Mouse (Mus musculus): ENCODE measurements around the gene Ghrh. TPM values are rescaled to one million over a fixed set of nuclear protein-coding genes. Genes with fewer than 3 reads are reported as not detected.

The Ghrh gene
- polyA plus RNA-seq, 1 experiment from 2014 or later: not detected

DNA sequence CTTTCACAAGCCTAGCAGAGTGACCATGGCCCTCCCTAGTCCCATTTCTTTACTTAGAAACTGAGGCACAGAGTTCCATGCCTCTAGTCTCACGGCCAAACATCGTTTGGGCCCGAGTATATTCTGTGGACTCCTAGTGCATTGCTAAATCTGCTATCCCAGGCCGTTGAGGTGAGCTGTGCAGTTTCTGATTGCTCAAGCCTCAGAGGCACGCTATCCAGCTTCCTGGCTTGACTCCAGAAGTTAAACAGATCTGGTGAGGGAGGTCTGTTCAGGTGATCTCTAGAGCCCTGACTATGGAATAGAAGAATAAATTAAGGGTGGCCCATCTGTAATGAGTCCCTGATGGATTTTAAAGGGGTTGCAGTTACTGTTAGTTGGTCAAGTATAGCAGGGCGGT is 30.1 kb downstream of the Ghrh start:
- Histone ChIP-seq H3K27ac (peak overlapping the region; percentile 72), H3K4me1 (peaks cover 7% of the 10 kb centered on the region; the same call in 1 of the 2 replicates), H3K4me2 (no peak overlapping the region), H3K36me3 (peaks cover 87% of the 10 kb centered on the region), H3K4me3 (no peak overlapping the region), H3K9ac (no peak overlapping the region), H3K9me3 (no peaks in the 10 kb centered on the region), H3K27me3 (no peaks in the 10 kb centered on the region)
- WGBS: 84% methylated on average over 6 of the region's 6 CpGs
- ATAC-seq (ENCODE audit: borderline replicate concordance, extremely low read depth, low FRiP score, low TSS enrichment): no peak

- ATAC-seq (ENCODE audit: borderline replicate concordance, extremely low read depth, low FRiP score, low TSS enrichment): peak; percentile 61; the same call in 1 of the 2 replicates
- Histone ChIP-seq H3K4me2 (no peak overlapping the region), H3K4me1 (peaks cover 7% of the 10 kb centered on the region; the same call in 1 of the 2 replicates), H3K27ac (peak overlapping the region; percentile 72), H3K27me3 (no peaks in the 10 kb centered on the region), H3K9ac (no peak overlapping the region), H3K4me3 (no peak overlapping the region), H3K9me3 (no peaks in the 10 kb centered on the region), H3K36me3 (peaks cover 87% of the 10 kb centered on the region)
- 72% methylated on average over 14 of the region's 14 CpGs for WGBS
Measured at GRCm38 (mm10) chr2:157316358-157316933, 30.9 kb downstream of the Ghrh start.

DNA sequence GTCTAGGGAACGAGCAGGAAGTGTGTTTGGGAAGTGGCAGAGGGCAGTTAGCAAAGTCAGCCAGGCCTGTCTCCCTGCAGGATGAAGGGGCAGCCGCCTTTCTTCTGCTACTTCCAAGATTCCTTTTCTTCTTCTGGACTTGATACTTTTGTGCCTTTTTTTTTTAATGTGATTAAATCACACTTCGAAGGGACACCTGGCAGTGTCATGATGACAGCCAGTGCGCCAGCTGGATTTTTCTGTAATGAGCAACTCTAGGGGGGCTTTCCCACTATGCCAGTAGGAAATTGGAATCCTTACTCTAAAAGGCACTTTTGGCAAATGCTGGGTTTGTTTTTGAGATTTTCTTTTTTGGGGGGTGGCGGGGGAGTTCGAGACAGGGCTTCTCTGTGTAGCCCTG is 31.8 kb downstream of the Ghrh start:
- Histone ChIP-seq H3K36me3 (peaks cover 89% of the 10 kb centered on the region), H3K4me1 (peaks cover 7% of the 10 kb centered on the region; the same call in 1 of the 2 replicates), H3K9ac (no peak overlapping the region), H3K4me2 (no peak overlapping the region), H3K27ac (no peak overlapping the region), H3K27me3 (no peaks in the 10 kb centered on the region), H3K4me3 (no peak overlapping the region), H3K9me3 (no peaks in the 10 kb centered on the region)
- ATAC-seq (ENCODE audit: borderline replicate concordance, extremely low read depth, low FRiP score, low TSS enrichment): no peak
- 83% methylated on average over 6 of the region's 6 CpGs for WGBS

DNA sequence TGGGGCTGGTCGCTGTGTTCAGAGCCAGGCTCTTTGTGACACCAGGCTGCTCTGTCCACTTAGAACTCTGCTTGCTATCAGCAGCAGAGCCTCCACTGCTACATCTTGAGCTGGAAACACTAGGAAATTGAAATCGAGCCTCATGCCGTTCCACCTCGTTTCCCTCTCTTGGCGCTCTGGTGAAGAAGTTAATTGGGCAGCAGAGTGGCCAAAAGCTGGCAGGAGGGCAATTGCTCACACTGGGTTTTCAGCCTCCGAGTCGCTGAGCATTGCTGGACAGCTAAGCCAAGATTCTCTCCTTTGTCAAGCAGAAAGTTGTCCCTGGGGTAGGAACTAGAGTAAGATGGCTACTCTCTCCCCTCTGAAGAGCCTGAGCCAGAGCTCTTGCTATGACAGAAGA is 33.0 kb downstream of the Ghrh start:
- Histone ChIP-seq H3K4me3 (no peak overlapping the region), H3K27ac (no peak overlapping the region), H3K9ac (no peak overlapping the region), H3K4me1 (peaks cover 7% of the 10 kb centered on the region; the same call in 1 of the 2 replicates), H3K27me3 (no peaks in the 10 kb centered on the region), H3K9me3 (no peaks in the 10 kb centered on the region), H3K4me2 (no peak overlapping the region), H3K36me3 (peaks cover 93% of the 10 kb centered on the region)
- ATAC-seq (ENCODE audit: borderline replicate concordance, extremely low read depth, low FRiP score, low TSS enrichment): no peak
- 92% methylated on average over 7 of the region's 7 CpGs for WGBS

GRCm38 (mm10) chr2:157313718-157314117 is 33.6 kb downstream of the Ghrh start:
- Histone ChIP-seq H3K4me1 (peaks cover 10% of the 10 kb centered on the region; the same call in 1 of the 2 replicates), H3K4me3 (no peak overlapping the region), H3K27me3 (no peaks in the 10 kb centered on the region), H3K9ac (no peak overlapping the region), H3K36me3 (peaks cover 94% of the 10 kb centered on the region), H3K9me3 (no peaks in the 10 kb centered on the region), H3K27ac (no peak overlapping the region), H3K4me2 (no peak overlapping the region)
- 91% methylated on average over 3 of the region's 3 CpGs for WGBS
- no peak for ATAC-seq (ENCODE audit: borderline replicate concordance, extremely low read depth, low FRiP score, low TSS enrichment)

GRCm38 (mm10) chr2:157310963-157311637 is 36.2 kb downstream of the Ghrh start:
- no peaks in the 10 kb centered on the region for H3K27me3 ChIP-seq
- H3K27ac ChIP-seq: no peak overlapping the region
- H3K9ac ChIP-seq: no peak overlapping the region
- no peaks in the 10 kb centered on the region for H3K9me3 ChIP-seq
- H3K4me2 ChIP-seq: no peak overlapping the region
- no peak for ATAC-seq (ENCODE audit: borderline replicate concordance, extremely low read depth, low FRiP score, low TSS enrichment)
- H3K36me3 ChIP-seq: peaks cover 75% of the 10 kb centered on the region
- WGBS: 91% methylated on average over 6 of the region's 6 CpGs
- H3K4me3 ChIP-seq: no peak overlapping the region
- H3K4me1 ChIP-seq: peaks cover 9% of the 10 kb centered on the region

DNA sequence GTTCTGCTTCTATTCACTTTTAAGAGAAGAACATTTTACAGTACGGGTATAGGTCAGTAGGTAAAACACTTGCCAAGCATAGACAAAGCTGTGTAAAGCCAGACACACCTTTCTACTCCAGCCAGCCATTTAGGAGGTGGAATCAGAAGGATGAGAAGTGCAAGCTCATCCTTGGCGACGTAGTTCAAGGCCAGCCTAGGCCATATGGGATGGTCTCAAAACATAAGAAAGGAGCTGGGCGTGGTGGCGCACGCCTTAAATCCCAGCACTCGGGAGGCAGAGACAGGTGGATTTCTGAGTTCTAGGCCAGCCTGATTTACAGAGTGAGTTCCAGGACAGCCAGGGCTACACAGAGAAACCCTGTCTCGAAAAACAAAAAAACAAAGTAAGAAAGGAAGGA is 37.7 kb downstream of the Ghrh start:
- WGBS: 96% methylated on average over 8 of the region's 8 CpGs
- no peak overlapping the region for H3K9ac ChIP-seq
- no peak for ATAC-seq (ENCODE audit: borderline replicate concordance, extremely low read depth, low FRiP score, low TSS enrichment)
- peaks cover 66% of the 10 kb centered on the region for H3K36me3 ChIP-seq
- peaks cover 16% of the 10 kb centered on the region for H3K4me1 ChIP-seq
- H3K27me3 ChIP-seq: no peaks in the 10 kb centered on the region
- no peak overlapping the region for H3K4me2 ChIP-seq
- H3K4me3 ChIP-seq: no peak overlapping the region
- no peak overlapping the region for H3K27ac ChIP-seq
- H3K9me3 ChIP-seq: no peaks in the 10 kb centered on the region

- Histone ChIP-seq H3K27me3 (no peaks in the 10 kb centered on the region), H3K4me3 (no peak overlapping the region), H3K27ac (peak overlapping the region; percentile 63), H3K4me2 (no peak overlapping the region), H3K4me1 (peaks cover 16% of the 10 kb centered on the region), H3K36me3 (peaks cover 65% of the 10 kb centered on the region), H3K9me3 (no peaks in the 10 kb centered on the region), H3K9ac (no peak overlapping the region)
- ATAC-seq (ENCODE audit: borderline replicate concordance, extremely low read depth, low FRiP score, low TSS enrichment): no peak
- whole genome bisulfite sequencing: 64% methylated on average over 2 of the region's 2 CpGs
Measured at GRCm38 (mm10) chr2:157308273-157308917, 38.9 kb downstream of the Ghrh start.

- Histone ChIP-seq H3K27me3 (no peaks in the 10 kb centered on the region), H3K36me3 (peaks cover 65% of the 10 kb centered on the region), H3K9me3 (no peaks in the 10 kb centered on the region), H3K4me2 (no peak overlapping the region), H3K9ac (no peak overlapping the region), H3K4me1 (peaks cover 16% of the 10 kb centered on the region), H3K4me3 (no peak overlapping the region), H3K27ac (peak overlapping the region; percentile 63)
- WGBS: 60% methylated on average over 4 of the region's 4 CpGs
- ATAC-seq (ENCODE audit: borderline replicate concordance, extremely low read depth, low FRiP score, low TSS enrichment): peak; percentile 80
Measured at GRCm38 (mm10) chr2:157307715-157308265, 39.5 kb downstream of the Ghrh start.

DNA sequence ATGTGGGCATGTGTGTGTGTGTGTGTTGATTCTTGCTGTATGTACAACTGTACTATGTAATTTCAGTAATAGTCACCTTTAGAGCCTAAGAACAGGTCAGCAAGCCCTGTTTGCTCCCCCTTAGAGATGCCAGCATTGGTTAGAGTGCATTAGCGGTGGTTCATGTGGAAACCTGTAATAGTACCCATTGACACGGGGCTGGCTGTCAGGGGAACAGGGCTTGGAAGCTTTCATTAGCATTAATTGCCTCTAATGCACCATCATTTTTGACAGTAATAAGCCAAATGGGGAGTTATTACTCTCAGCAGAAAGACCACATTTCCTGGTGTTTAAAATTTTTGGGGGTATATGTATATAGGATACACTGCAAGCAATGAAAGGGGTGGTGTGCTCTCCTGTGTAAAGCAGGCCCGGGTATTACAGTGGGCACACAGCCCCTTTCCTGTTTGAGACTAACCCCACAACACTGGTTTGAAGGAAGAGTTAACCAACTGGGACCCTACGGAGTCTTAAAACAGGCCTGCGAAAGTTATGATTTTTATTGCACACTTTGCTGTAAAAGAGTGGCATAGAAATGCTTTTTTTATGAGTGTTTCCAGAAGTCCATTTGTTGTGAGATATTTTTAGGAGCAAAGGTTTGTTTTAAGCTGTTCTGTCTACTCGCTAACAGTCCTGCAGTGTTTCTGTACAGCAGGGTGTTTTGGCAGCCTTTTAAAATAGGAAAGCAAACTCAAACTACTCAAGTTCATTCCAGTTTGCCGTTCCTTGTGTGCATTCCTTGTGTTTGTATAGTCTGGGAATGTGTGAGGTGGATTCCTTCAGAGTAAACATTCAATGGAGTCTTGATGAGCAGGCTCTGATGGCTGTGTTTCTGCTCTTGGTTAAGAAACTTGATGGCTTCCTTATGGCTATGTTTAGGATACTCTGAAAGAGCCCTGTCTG is 40.9 kb downstream of the Ghrh start:
- Histone ChIP-seq H3K4me3 (no peak overlapping the region), H3K27ac (peak overlapping the region; percentile 85), H3K9me3 (no peaks in the 10 kb centered on the region), H3K36me3 (peaks cover 63% of the 10 kb centered on the region), H3K9ac (no peak overlapping the region), H3K4me1 (peaks cover 16% of the 10 kb centered on the region), H3K4me2 (no peak overlapping the region), H3K27me3 (no peaks in the 10 kb centered on the region)
- ATAC-seq (ENCODE audit: borderline replicate concordance, extremely low read depth, low FRiP score, low TSS enrichment): peak; percentile 72; the same call in 1 of the 2 replicates
- WGBS: 45% methylated on average over 7 of the region's 7 CpGs

DNA sequence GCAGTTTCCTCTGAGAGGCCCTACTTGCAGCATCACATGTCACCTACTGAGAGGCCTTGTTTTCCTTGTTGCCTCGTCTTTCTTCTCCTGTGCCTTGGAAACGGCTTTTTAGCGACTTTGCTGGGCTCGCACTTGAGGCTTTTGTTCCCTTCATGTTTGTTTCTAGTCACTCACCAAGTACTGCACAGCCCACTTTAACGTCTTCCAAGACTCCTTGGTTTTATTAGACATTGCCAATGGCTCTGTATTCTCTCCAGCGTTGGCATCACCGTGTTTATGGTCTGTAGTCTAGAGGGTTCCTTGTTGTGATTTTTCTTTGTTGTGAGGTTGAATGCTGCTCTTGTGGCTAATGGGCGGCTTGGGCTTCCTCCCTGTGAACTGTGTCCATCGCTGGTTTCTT is 44.2 kb downstream of the Ghrh start:
- no peak overlapping the region for H3K4me2 ChIP-seq
- H3K4me1 ChIP-seq: peaks cover 12% of the 10 kb centered on the region
- peaks cover 62% of the 10 kb centered on the region for H3K36me3 ChIP-seq
- H3K4me3 ChIP-seq: no peak overlapping the region
- ATAC-seq (ENCODE audit: borderline replicate concordance, extremely low read depth, low FRiP score, low TSS enrichment): no peak
- 67% methylated on average over 9 of the region's 9 CpGs for WGBS
- H3K27me3 ChIP-seq: no peaks in the 10 kb centered on the region
- H3K9ac ChIP-seq: no peak overlapping the region
- no peaks in the 10 kb centered on the region for H3K9me3 ChIP-seq
- no peak overlapping the region for H3K27ac ChIP-seq

Measured in lung, embryonic 15.5 days (tissue).